Mouse (Mus musculus): ENCODE measurements at regions not wholly inside any gene's neighbourhood (a gene's known extent, or its start where the extent isn't known, plus 50 kb on each side); places are given as distances from the start of the nearest gene placed in this dataset.

DNA sequence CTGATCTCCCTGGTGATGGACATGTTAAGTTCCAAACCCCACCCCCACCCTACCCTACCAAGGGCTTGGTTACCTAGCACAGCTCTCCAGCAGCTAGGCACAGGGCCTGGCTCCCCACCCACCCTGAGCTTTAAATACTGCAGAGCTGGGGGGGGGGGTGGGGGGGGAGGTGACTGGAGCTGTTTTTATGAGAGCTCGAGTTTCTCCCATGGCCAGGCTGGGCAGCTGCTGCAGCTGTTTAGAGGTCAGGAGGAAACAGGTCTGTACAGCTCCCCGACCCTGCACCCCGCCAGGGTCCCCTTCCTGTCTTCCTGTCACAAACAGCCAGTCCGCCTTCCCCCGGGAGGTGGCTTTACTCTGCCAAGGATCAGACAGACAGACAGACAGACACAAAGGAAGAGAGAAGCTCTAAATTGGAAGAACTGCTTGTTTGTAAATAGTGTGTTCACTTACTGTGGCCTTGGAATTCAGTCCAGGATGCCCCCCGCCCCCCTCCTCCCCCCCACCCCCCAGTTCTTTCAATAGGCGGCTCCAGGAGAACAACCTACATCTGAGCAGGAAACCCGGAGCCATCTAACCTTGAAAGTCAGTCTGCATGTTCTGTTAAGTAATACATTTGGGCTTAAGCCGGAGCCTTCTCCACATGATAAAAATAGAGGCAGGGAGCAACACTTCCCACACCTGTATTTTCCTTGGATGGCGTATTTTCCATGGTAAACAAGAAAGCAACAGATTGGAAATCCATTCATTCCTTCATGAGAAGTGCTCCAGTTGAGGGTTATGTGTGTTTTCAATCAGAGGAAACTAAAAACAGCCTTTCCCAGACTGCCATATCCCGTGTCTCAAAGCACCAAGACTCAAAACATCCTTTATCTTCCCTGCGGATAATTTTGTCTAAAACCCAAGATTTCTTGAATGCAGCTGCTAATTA lies 67.8 kb upstream of the Hes1 start:
- no peak for TF ChIP-seq POLR2A (IDR thresholded peaks at IDR 0.05; ENCODE audit: insufficient read length, low read depth)
- TF ChIP-seq POLR2AphosphoS2 (IDR thresholded peaks at IDR 0.05; ENCODE audit: insufficient read length, low read depth) = no peak
- no peak for TF ChIP-seq USF1 (IDR thresholded peaks at IDR 0.05; ENCODE audit: low read depth)
- TF ChIP-seq MAX (IDR thresholded peaks at IDR 0.05; ENCODE audit: low read depth) = no peak
- TF ChIP-seq CEBPB (IDR thresholded peaks at IDR 0.05; ENCODE audit: insufficient read depth, poor library complexity, severe bottlenecking) = no peak
- peak; percentile 55 for TF ChIP-seq TCF12 (IDR thresholded peaks at IDR 0.05; ENCODE audit: insufficient read depth, poor library complexity, severe bottlenecking)
- TF ChIP-seq MYOG (IDR thresholded peaks at IDR 0.05; ENCODE audit: control insufficient read depth in 1 of 3, insufficient read depth in 1 of 3, insufficient read length in 2 of 3, low read depth in 2 of 3) = peak in 2 of 3 experiments; percentile 51 to 78
- no peak for TF ChIP-seq E2F4 (IDR thresholded peaks at IDR 0.05; ENCODE audit: insufficient read depth)
- no peak for TF ChIP-seq SRF (IDR thresholded peaks at IDR 0.05; ENCODE audit: control insufficient read depth, insufficient read length, low read depth)
- no peak for TF ChIP-seq REST (IDR thresholded peaks at IDR 0.05; ENCODE audit: insufficient read depth, insufficient read length)
- peak in 2 of 3 experiments; percentile 62 to 86 for TF ChIP-seq MYOD1 (IDR thresholded peaks at IDR 0.05; ENCODE audit: control insufficient read depth in 1 of 3, insufficient read length in 2 of 3, low read depth in 2 of 3)
